Mouse (Mus musculus): Measurements from ENCODE around the gene Mad1l1.

Gene Mad1l1

GRCm38 (mm10) chr5:140210417-140211184 lies 110.8 kb downstream of the Mad1l1 start:
- DNase-seq = no peak

- peak; percentile 84 for DNase-seq
Measured at GRCm38 (mm10) chr5:140208743-140209409, 112.5 kb downstream of the Mad1l1 start.

- DNase-seq = no peak
Measured at GRCm38 (mm10) chr5:140206726-140207703, 114.3 kb downstream of the Mad1l1 start.

GRCm38 (mm10) chr5:140205991-140206390 lies 115.4 kb downstream of the Mad1l1 start:
- DNase-seq = no peak

- DNase-seq = no peak
Measured at GRCm38 (mm10) chr5:140204465-140204864, 116.9 kb downstream of the Mad1l1 start.

GRCm38 (mm10) chr5:140204037-140204436 lies 117.3 kb downstream of the Mad1l1 start:
- peak; percentile 13 for DNase-seq

GRCm38 (mm10) chr5:140202451-140202850 lies 118.9 kb downstream of the Mad1l1 start:
- no peak for DNase-seq

- DNase-seq = no peak
Measured at GRCm38 (mm10) chr5:140201566-140201965, 119.8 kb downstream of the Mad1l1 start.

GRCm38 (mm10) chr5:140201109-140201508 lies 120.2 kb downstream of the Mad1l1 start:
- DNase-seq = no peak

GRCm38 (mm10) chr5:140197705-140198104 lies 123.6 kb downstream of the Mad1l1 start:
- peak; percentile 73 for DNase-seq

- DNase-seq = no peak
Measured at GRCm38 (mm10) chr5:140196446-140196845, 124.9 kb downstream of the Mad1l1 start.

- no peak for DNase-seq
Measured at GRCm38 (mm10) chr5:140194173-140194572, 127.2 kb downstream of the Mad1l1 start.

GRCm38 (mm10) chr5:140191539-140191938 lies 129.8 kb downstream of the Mad1l1 start:
- no peak for DNase-seq

GRCm38 (mm10) chr5:140186351-140186750 lies 135.0 kb downstream of the Mad1l1 start:
- DNase-seq = no peak

- no peak for DNase-seq
Measured at GRCm38 (mm10) chr5:140185757-140186156, 135.6 kb downstream of the Mad1l1 start.

GRCm38 (mm10) chr5:140183387-140183786 lies 138.0 kb downstream of the Mad1l1 start:
- DNase-seq = no peak

- no peak for DNase-seq
Measured at GRCm38 (mm10) chr5:140182351-140182750, 139.0 kb downstream of the Mad1l1 start.

- no peak for DNase-seq
Measured at GRCm38 (mm10) chr5:140180016-140180415, 141.3 kb downstream of the Mad1l1 start.

GRCm38 (mm10) chr5:140178058-140178690 lies 143.2 kb downstream of the Mad1l1 start:
- no peak for DNase-seq

GRCm38 (mm10) chr5:140177582-140177981 lies 143.8 kb downstream of the Mad1l1 start:
- DNase-seq = no peak

GRCm38 (mm10) chr5:140176370-140176769 lies 145.0 kb downstream of the Mad1l1 start:
- no peak for DNase-seq

- no peak for DNase-seq
Measured at GRCm38 (mm10) chr5:140174814-140175490, 146.4 kb downstream of the Mad1l1 start.
